Mouse (Mus musculus): Measurements from ENCODE around the gene 1700010B08Rik. TPM values are rescaled to one million over a fixed set of nuclear protein-coding genes. Genes with fewer than 3 reads are reported as not detected.
A peak's percentile ranks its signal among the peaks of the same experiment; 100 is the strongest.

1700010B08Rik gene
- polyA plus RNA-seq, 1 experiment, result 430 TPM

GRCm38 (mm10) chr2:173685781-173686361, 33.3 kb upstream of the 1700010B08Rik start:
- Histone ChIP-seq H3K36me3 (ENCODE audit: control insufficient read depth, insufficient read depth, low read length) (no peaks in the 10 kb centered on the region; the same call in 1 of the 2 replicates), H3K4me3 (ENCODE audit: control insufficient read depth, low read depth, low read length) (no peak overlapping the region), H3K27ac (ENCODE audit: control insufficient read depth, insufficient read depth, low read depth, low read length) (no peak overlapping the region)

GRCm38 (mm10) chr2:173687363-173687762, 31.9 kb upstream of the 1700010B08Rik start:
- Histone ChIP-seq H3K27me3 (ENCODE audit: control insufficient read depth, insufficient read depth, low read length) (no peaks in the 10 kb centered on the region), H3K36me3 (ENCODE audit: control insufficient read depth, insufficient read depth, low read length) (no peaks in the 10 kb centered on the region; the same call in 1 of the 2 replicates), H3K4me1 (ENCODE audit: control insufficient read depth, insufficient read depth, low read length) (no peaks in the 10 kb centered on the region), H3K4me3 (ENCODE audit: control insufficient read depth, low read depth, low read length) (no peak overlapping the region), H3K27ac (ENCODE audit: control insufficient read depth, insufficient read depth, low read depth, low read length) (no peak overlapping the region)
- TF ChIP-seq CTCF (IDR thresholded peaks at IDR 0.05; ENCODE audit: control insufficient read depth, insufficient read depth, insufficient replicate concordance, low read depth, low read length) (no peak), POLR2A (IDR thresholded peaks at IDR 0.05; ENCODE audit: control insufficient read depth, low read depth, low read length) (no peak)

More at GRCm38 (mm10) chr2:173685781-173686361, 33.3 kb upstream of the 1700010B08Rik start:
- Histone ChIP-seq H3K4me1 (ENCODE audit: control insufficient read depth, insufficient read depth, low read length) (no peaks in the 10 kb centered on the region), H3K27me3 (ENCODE audit: control insufficient read depth, insufficient read depth, low read length) (no peaks in the 10 kb centered on the region)
- TF ChIP-seq POLR2A (IDR thresholded peaks at IDR 0.05; ENCODE audit: control insufficient read depth, low read depth, low read length), result no peak
- no peak for TF ChIP-seq CTCF (IDR thresholded peaks at IDR 0.05; ENCODE audit: control insufficient read depth, insufficient read depth, insufficient replicate concordance, low read depth, low read length)

DNA sequence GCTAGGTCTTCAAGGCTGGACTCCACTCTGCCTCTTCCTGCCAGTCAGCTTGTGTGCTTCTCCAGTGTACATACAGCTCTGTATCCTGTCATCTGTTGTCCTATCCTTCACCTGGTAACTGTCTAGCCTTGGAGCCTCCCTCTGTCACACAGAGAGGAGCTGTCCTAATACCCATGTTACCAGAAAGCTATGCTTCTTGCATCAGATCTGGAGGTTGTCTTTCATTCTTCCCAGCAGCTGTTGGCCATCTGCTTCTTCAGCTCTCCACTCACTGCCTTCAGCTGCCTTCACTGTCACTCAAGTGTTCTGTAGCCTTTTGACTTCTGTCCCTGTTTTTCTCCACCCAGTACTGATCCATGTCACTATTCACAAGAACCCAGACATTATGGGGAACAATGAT, 29.4 kb upstream of the 1700010B08Rik start:
- Histone ChIP-seq H3K27me3 (ENCODE audit: control insufficient read depth, insufficient read depth, low read length) (no peaks in the 10 kb centered on the region), H3K36me3 (ENCODE audit: control insufficient read depth, insufficient read depth, low read length) (no peaks in the 10 kb centered on the region; the same call in none of the 2 replicates), H3K4me1 (ENCODE audit: control insufficient read depth, insufficient read depth, low read length) (no peaks in the 10 kb centered on the region), H3K4me3 (ENCODE audit: control insufficient read depth, low read depth, low read length) (no peak overlapping the region), H3K27ac (ENCODE audit: control insufficient read depth, insufficient read depth, low read depth, low read length) (no peak overlapping the region)
- TF ChIP-seq CTCF (IDR thresholded peaks at IDR 0.05; ENCODE audit: control insufficient read depth, insufficient read depth, insufficient replicate concordance, low read depth, low read length) (no peak), POLR2A (IDR thresholded peaks at IDR 0.05; ENCODE audit: control insufficient read depth, low read depth, low read length) (no peak)

DNA sequence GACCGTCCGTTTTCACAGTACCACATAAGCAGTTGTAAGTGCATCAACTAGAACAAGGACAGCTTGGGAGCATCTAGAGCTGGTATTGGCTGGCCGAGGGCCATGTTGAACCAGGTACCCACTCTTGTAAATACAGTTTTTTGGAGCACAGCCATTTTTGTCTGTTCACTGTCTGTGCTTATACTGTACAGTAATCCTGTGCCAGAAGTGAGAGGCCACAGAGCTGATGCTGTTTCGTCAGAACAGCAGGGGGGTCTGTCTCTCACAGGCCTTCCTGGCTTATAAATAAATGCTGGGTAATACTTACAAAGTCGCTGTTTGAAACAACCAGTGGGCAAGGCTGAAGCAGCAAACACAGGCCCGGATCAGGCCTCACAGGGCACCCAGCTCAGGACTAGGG, 27.5 kb upstream of the 1700010B08Rik start:
- Histone ChIP-seq H3K4me1 (ENCODE audit: control insufficient read depth, insufficient read depth, low read length) (no peaks in the 10 kb centered on the region), H3K27me3 (ENCODE audit: control insufficient read depth, insufficient read depth, low read length) (no peaks in the 10 kb centered on the region), H3K36me3 (ENCODE audit: control insufficient read depth, insufficient read depth, low read length) (peaks cover 1% of the 10 kb centered on the region), H3K27ac (ENCODE audit: control insufficient read depth, insufficient read depth, low read depth, low read length) (no peak overlapping the region), H3K4me3 (ENCODE audit: control insufficient read depth, low read depth, low read length) (no peak overlapping the region)
- TF ChIP-seq CTCF (IDR thresholded peaks at IDR 0.05; ENCODE audit: control insufficient read depth, insufficient read depth, insufficient replicate concordance, low read depth, low read length) (no peak), POLR2A (IDR thresholded peaks at IDR 0.05; ENCODE audit: control insufficient read depth, low read depth, low read length) (no peak)

GRCm38 (mm10) chr2:173692693-173693092, 26.5 kb upstream of the 1700010B08Rik start:
- peaks cover 1% of the 10 kb centered on the region for H3K36me3 ChIP-seq (ENCODE audit: control insufficient read depth, insufficient read depth, low read length)
- H3K4me3 ChIP-seq (ENCODE audit: control insufficient read depth, low read depth, low read length), result peak overlapping the region; percentile 66
- TF ChIP-seq POLR2A (IDR thresholded peaks at IDR 0.05; ENCODE audit: control insufficient read depth, low read depth, low read length) (no peak), CTCF (IDR thresholded peaks at IDR 0.05; ENCODE audit: control insufficient read depth, insufficient read depth, insufficient replicate concordance, low read depth, low read length) (no peak)
- H3K27ac ChIP-seq (ENCODE audit: control insufficient read depth, insufficient read depth, low read depth, low read length), result no peak overlapping the region
- H3K27me3 ChIP-seq (ENCODE audit: control insufficient read depth, insufficient read depth, low read length), result no peaks in the 10 kb centered on the region
- H3K4me1 ChIP-seq (ENCODE audit: control insufficient read depth, insufficient read depth, low read length), result no peaks in the 10 kb centered on the region

GRCm38 (mm10) chr2:173698850-173699249, 20.4 kb upstream of the 1700010B08Rik start:
- Histone ChIP-seq H3K27me3 (ENCODE audit: control insufficient read depth, insufficient read depth, low read length) (no peaks in the 10 kb centered on the region), H3K36me3 (ENCODE audit: control insufficient read depth, insufficient read depth, low read length) (peaks cover 4% of the 10 kb centered on the region), H3K4me1 (ENCODE audit: control insufficient read depth, insufficient read depth, low read length) (no peaks in the 10 kb centered on the region), H3K4me3 (ENCODE audit: control insufficient read depth, low read depth, low read length) (no peak overlapping the region), H3K27ac (ENCODE audit: control insufficient read depth, insufficient read depth, low read depth, low read length) (no peak overlapping the region)
- TF ChIP-seq CTCF (IDR thresholded peaks at IDR 0.05; ENCODE audit: control insufficient read depth, insufficient read depth, insufficient replicate concordance, low read depth, low read length) (no peak), POLR2A (IDR thresholded peaks at IDR 0.05; ENCODE audit: control insufficient read depth, low read depth, low read length) (no peak)

- no peak overlapping the region for H3K4me3 ChIP-seq (ENCODE audit: control insufficient read depth, low read depth, low read length)
- no peaks in the 10 kb centered on the region for H3K27me3 ChIP-seq (ENCODE audit: control insufficient read depth, insufficient read depth, low read length)
- H3K36me3 ChIP-seq (ENCODE audit: control insufficient read depth, insufficient read depth, low read length), result peaks cover 3% of the 10 kb centered on the region
- TF ChIP-seq CTCF (IDR thresholded peaks at IDR 0.05; ENCODE audit: control insufficient read depth, insufficient read depth, insufficient replicate concordance, low read depth, low read length), result no peak
- TF ChIP-seq POLR2A (IDR thresholded peaks at IDR 0.05; ENCODE audit: control insufficient read depth, low read depth, low read length), result no peak
- H3K4me1 ChIP-seq (ENCODE audit: control insufficient read depth, insufficient read depth, low read length), result no peaks in the 10 kb centered on the region
- no peak overlapping the region for H3K27ac ChIP-seq (ENCODE audit: control insufficient read depth, insufficient read depth, low read depth, low read length)
Observed at GRCm38 (mm10) chr2:173702096-173702866, 16.9 kb upstream of the 1700010B08Rik start.

Measured in testis, adult 2 months (tissue).